ENCODE assay signal across 8 mouse cellular contexts in the genomic region with DNA sequence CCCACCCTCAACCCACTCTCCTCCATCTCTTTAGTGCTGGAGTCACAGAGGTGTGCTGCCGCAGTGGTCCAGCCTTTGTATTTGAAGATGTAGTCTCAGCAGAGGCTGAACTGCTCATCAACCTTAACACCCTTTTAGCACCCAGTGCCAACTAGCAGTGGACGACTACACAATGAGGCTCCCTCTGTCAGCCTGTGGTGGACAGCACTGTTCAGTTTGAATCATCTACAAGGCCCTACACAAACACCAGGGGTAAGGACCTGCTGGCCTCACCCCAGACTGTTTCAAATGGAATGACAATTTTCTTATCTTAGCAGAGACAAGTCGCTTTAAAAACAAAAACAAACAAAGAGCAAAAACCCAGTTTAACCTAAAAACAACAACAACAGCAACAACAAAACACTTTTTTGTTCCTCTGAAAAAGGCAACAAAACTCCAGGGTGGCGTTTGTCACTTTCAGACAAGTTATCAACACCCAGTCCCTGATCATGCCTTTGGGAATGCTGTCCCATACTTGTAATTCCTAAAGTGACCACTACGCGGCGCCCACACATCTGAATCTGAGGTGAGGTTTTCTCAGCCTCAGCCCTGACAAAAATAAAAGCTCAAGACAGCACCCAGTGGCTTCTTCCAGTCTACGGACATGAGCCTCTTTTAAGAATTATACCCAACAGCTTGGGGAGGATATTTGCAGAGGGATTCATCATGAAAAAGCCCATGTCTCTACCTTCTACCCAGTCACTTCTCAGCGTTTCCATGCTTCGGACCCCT.
DNase-seq lines count a peak whose midpoint lies in the region; ATAC-seq and TF ChIP-seq lines count a peak whose summit lies in the region.

No protein-coding gene starts in this region.

- no peaks in the 10 kb centered on the region for H3K36me3 ChIP-seq in thymus, adult 2 months (ENCODE audit: control insufficient read depth, insufficient read depth, low read length)
- H3K36me3 ChIP-seq in forebrain, embryonic 11.5 days (ENCODE audit: control insufficient read depth, insufficient read depth, low read length), result no peaks in the 10 kb centered on the region
- H3K36me3 ChIP-seq in limb, embryonic 14.5 days (ENCODE audit: control insufficient read depth, insufficient read depth, low read length), result no peaks in the 10 kb centered on the region
- H3K36me3 ChIP-seq in neural tube, embryonic 14.5 days (ENCODE audit: control insufficient read depth, insufficient read depth, low read length), result no peaks in the 10 kb centered on the region

- ATAC-seq in forebrain, embryonic 11.5 days (replicated peaks; ENCODE audit: low FRiP score), result peak; percentile 49; the same call in 1 of the 2 replicates
- ATAC-seq in limb, embryonic 14.5 days (ENCODE audit: low FRiP score, low read depth), result no peak
- peak; percentile 41; the same call in 1 of the 2 replicates for ATAC-seq in neural tube, embryonic 14.5 days (ENCODE audit: low read depth)

- DNase-seq in thymus, adult 2 months, result peak; percentile 9
- no peak for DNase-seq in thymus, adult 18-20 months
- peak; percentile 28 for DNase-seq in c-Kit-positive CD71-positive TER-119-positive erythroid progenitor cells, embryonic 14.5 days (ENCODE audit: low spot score)
- peak; percentile 86 for DNase-seq in forebrain, embryonic 11.5 days (ENCODE audit: low spot score)
- peak; percentile 44 for DNase-seq in hindlimb bud, embryonic 11.5 days (ENCODE audit: extremely low spot score, low read depth, low spot score)
- peak; percentile 66 for DNase-seq in limb, embryonic 14.5 days (ENCODE audit: low spot score)
- no peak for DNase-seq in spleen, postnatal 14 days (ENCODE audit: low spot score in 2 of 2)

- TF ChIP-seq POLR2A in thymus, adult 2 months (IDR thresholded peaks at IDR 0.05; ENCODE audit: control insufficient read depth, extremely low read depth, insufficient read depth, low read length, poor library complexity), result no peak
- TF ChIP-seq POLR2A in limb, embryonic 14.5 days (IDR thresholded peaks at IDR 0.05; ENCODE audit: borderline replicate concordance, extremely low read depth, insufficient read depth, insufficient read length), result no peak

- H3K9ac ChIP-seq in forebrain, embryonic 11.5 days (ENCODE audit: low read length), result no peak overlapping the region
- no peak overlapping the region for H3K9ac ChIP-seq in limb, embryonic 14.5 days (ENCODE audit: low read depth, low read length, severe bottlenecking)
- no peak overlapping the region for H3K9ac ChIP-seq in neural tube, embryonic 14.5 days (replicated peaks; ENCODE audit: low read depth, low read length)

- H3K27ac ChIP-seq in thymus, adult 2 months (ENCODE audit: control insufficient read depth, insufficient read depth, low read length), result no peak overlapping the region
- no peak overlapping the region for H3K27ac ChIP-seq in forebrain, embryonic 11.5 days (ENCODE audit: low read depth, low read length)
- no peak overlapping the region for H3K27ac ChIP-seq in limb, embryonic 14.5 days (replicated peaks; ENCODE audit: low read depth, low read length)
- H3K27ac ChIP-seq in neural tube, embryonic 14.5 days (ENCODE audit: low read depth, low read length), result no peak overlapping the region

- H3K4me3 ChIP-seq in thymus, adult 2 months (ENCODE audit: control insufficient read depth, insufficient read depth, low read length), result no peak overlapping the region
- H3K4me3 ChIP-seq in forebrain, embryonic 11.5 days (ENCODE audit: low read depth, low read length), result no peak overlapping the region
- H3K4me3 ChIP-seq in limb, embryonic 14.5 days (replicated peaks; ENCODE audit: low read length), result no peak overlapping the region
- H3K4me3 ChIP-seq in neural tube, embryonic 14.5 days (ENCODE audit: low read depth, low read length), result no peak overlapping the region

- no peaks in the 10 kb centered on the region for H3K27me3 ChIP-seq in thymus, adult 2 months (ENCODE audit: control insufficient read depth, insufficient read depth, low read length)
- no peaks in the 10 kb centered on the region for H3K27me3 ChIP-seq in forebrain, embryonic 11.5 days (ENCODE audit: control insufficient read depth, insufficient read depth, low read length)
- no peaks in the 10 kb centered on the region for H3K27me3 ChIP-seq in limb, embryonic 14.5 days (ENCODE audit: control insufficient read depth, insufficient read depth, low read length)
- H3K27me3 ChIP-seq in neural tube, embryonic 14.5 days (ENCODE audit: control insufficient read depth, insufficient read depth, low read length), result no peaks in the 10 kb centered on the region

- H3K9me3 ChIP-seq in forebrain, embryonic 11.5 days (ENCODE audit: control insufficient read depth, low read length), result no peaks in the 10 kb centered on the region
- no peaks in the 10 kb centered on the region for H3K9me3 ChIP-seq in limb, embryonic 14.5 days (ENCODE audit: control insufficient read depth, low read length)
- H3K9me3 ChIP-seq in neural tube, embryonic 14.5 days (ENCODE audit: control insufficient read depth, low read length), result no peaks in the 10 kb centered on the region

- no peak for TF ChIP-seq CTCF in thymus, adult 2 months (IDR thresholded peaks at IDR 0.05; ENCODE audit: borderline replicate concordance, control insufficient read depth, extremely low read depth, insufficient read depth, low read length, poor library complexity)

- no peak overlapping the region for H3K4me2 ChIP-seq in forebrain, embryonic 11.5 days (ENCODE audit: low read depth, low read length, severe bottlenecking)
- H3K4me2 ChIP-seq in limb, embryonic 14.5 days (replicated peaks; ENCODE audit: low read depth, low read length, severe bottlenecking), result no peak overlapping the region
- H3K4me2 ChIP-seq in neural tube, embryonic 14.5 days (ENCODE audit: low read depth, low read length), result no peak overlapping the region

- 52% methylated on average over 10 of the region's 10 CpGs for WGBS in thymus, adult 2 months
- 42% methylated on average over 10 of the region's 10 CpGs for WGBS in forebrain, embryonic 11.5 days
- 44% methylated on average over 10 of the region's 10 CpGs for WGBS in limb, embryonic 14.5 days
- 43% methylated on average over 10 of the region's 10 CpGs for WGBS in neural tube, embryonic 14.5 days

- H3K4me1 ChIP-seq in thymus, adult 2 months (replicated peaks; ENCODE audit: control insufficient read depth, insufficient read depth, low read length), result no peaks in the 10 kb centered on the region
- H3K4me1 ChIP-seq in forebrain, embryonic 11.5 days (replicated peaks; ENCODE audit: control insufficient read depth, insufficient read depth, low read length), result no peaks in the 10 kb centered on the region
- H3K4me1 ChIP-seq in limb, embryonic 14.5 days (ENCODE audit: control insufficient read depth, insufficient read depth, low read length), result no peaks in the 10 kb centered on the region
- no peaks in the 10 kb centered on the region for H3K4me1 ChIP-seq in neural tube, embryonic 14.5 days (ENCODE audit: control insufficient read depth, insufficient read depth, low read length)

Comparison
In these comparisons a context has a peak if more than half of its experiments do, and no peak if none do; other contexts are left out.
1. DNase-seq: peak in thymus, adult 2 months (single experiment), c-Kit-positive CD71-positive TER-119-positive erythroid progenitor cells, embryonic 14.5 days (single experiment), forebrain, embryonic 11.5 days (single experiment), hindlimb bud, embryonic 11.5 days (single experiment) and limb, embryonic 14.5 days (single experiment); none in thymus, adult 18-20 months (0 of 2) and spleen, postnatal 14 days (0 of 2).